Mouse (Mus musculus) forebrain, postnatal 0 days (tissue): Measurements from ENCODE around the gene Hoxc11. TPM values are rescaled to one million over a fixed set of nuclear protein-coding genes. Genes with fewer than 3 reads are reported as not detected.
A peak's percentile ranks its signal among the peaks of the same experiment; 100 is the strongest.

Source experiments
- ATAC-seq: fragments of 200-750 bp; cut with Nextera tagmentation; 2 replicates; pipeline ENCODE4 v1.8.0; 2017; ENCODE audit warnings: mild to moderate bottlenecking, moderate library complexity
- DNase-seq: peaks from one replicate; pipeline ENCODE4 v3.0.0-alpha.2; 2015
- H3K27ac ChIP-seq: fragments of 300-500 bp; sonication (generic); 2 replicates; pipeline ENCODE4 v1.5.1; 2014; ENCODE audit warnings: low read depth, mild to moderate bottlenecking, antibody characterized with exemption, low read length, moderate library complexity, mixed read lengths
- H3K27me3 ChIP-seq: fragments of 300-500 bp; sonication (generic); 2 replicates; pipeline ENCODE4 v1.6.1; 2014; ENCODE audit warnings: mild to moderate bottlenecking, low read length, mixed read lengths; ENCODE audit not compliant: insufficient read depth
- H3K36me3 ChIP-seq: fragments of 300-500 bp; sonication (generic); 2 replicates; pipeline ENCODE4 v1.6.1; 2014; ENCODE audit warnings: mild to moderate bottlenecking, moderate library complexity; ENCODE audit not compliant: insufficient read depth
- H3K4me1 ChIP-seq: fragments of 300-500 bp; sonication (generic); 2 replicates; pipeline ENCODE4 v1.6.1; 2014; ENCODE audit warnings: antibody characterized with exemption; ENCODE audit not compliant: insufficient read depth
- H3K4me2 ChIP-seq: fragments of 300-500 bp; sonication (generic); 2 replicates; pipeline ENCODE4 v1.6.1; 2014; ENCODE audit warnings: low read depth, mild to moderate bottlenecking, moderate library complexity
- H3K4me3 ChIP-seq: fragments of 300-500 bp; sonication (generic); 2 replicates; pipeline ENCODE4 v1.5.1; 2014; ENCODE audit warnings: low read depth, low read length, mixed read lengths
- H3K9ac ChIP-seq: fragments of 300-500 bp; sonication (generic); 2 replicates; pipeline ENCODE4 v1.6.1; 2014; ENCODE audit warnings: mild to moderate bottlenecking
- H3K9me3 ChIP-seq: fragments of 300-500 bp; sonication (generic); 2 replicates; pipeline ENCODE4 v1.6.1; 2016; ENCODE audit warnings: low read length
- CTCF ChIP-seq: sonication (generic); IDR thresholded peaks from 2 replicates; pipeline ENCODE4 v1.5.1; 2016; ENCODE audit warnings: antibody characterized with exemption, control low read depth, low read depth
- WGBS: fragments of 180-500 bp; shearing (Covaris S2); extraction: QIAGEN DNeasy Blood & Tissue Kit; methylation state at CpG from one replicate; pipeline ENCODE4 v1.1.7; 2014; 5-methylcytosine and 5-hydroxymethylcytosine counted together
- polyA plus RNA-seq: library from polyadenylated mRNA; unstranded; fragments of >200 nt; fragmentation: Nextera tagmentation; extraction: Ambion mirVana; gene quantifications from 2 replicates; pipeline ENCODE4 v1.2.1, GENCODE M21; 2015
- total RNA-seq: library from RNA; depleted of rRNA; stranded (reverse); fragments of >200 nt; gene quantifications from 2 replicates; pipeline ENCODE4 v1.2.3, GENCODE M21; 2014

Gene Hoxc11
- total and polyA plus RNA-seq, 2 experiments from 2014 or later, result not detected

- DNase-seq (no peak), ATAC-seq (no peak)
- Histone ChIP-seq H3K4me3 (no peak overlapping the region), H3K27me3 (peaks cover 96% of the 10 kb centered on the region), H3K27ac (no peak overlapping the region), H3K4me1 (no peaks in the 10 kb centered on the region), H3K36me3 (no peaks in the 10 kb centered on the region), H3K9ac (no peak overlapping the region), H3K9me3 (no peaks in the 10 kb centered on the region), H3K4me2 (no peak overlapping the region)
- WGBS, result under 1% methylated on average over 13 of the region's 13 CpGs
- TF ChIP-seq CTCF, result no peak
Measured at GRCm38 (mm10) chr15:102959663-102960191, 5.5 kb downstream of the Hoxc11 start.

- Histone ChIP-seq H3K4me3 (no peak overlapping the region), H3K27me3 (peaks cover 98% of the 10 kb centered on the region), H3K9me3 (no peaks in the 10 kb centered on the region), H3K9ac (no peak overlapping the region), H3K36me3 (no peaks in the 10 kb centered on the region), H3K27ac (no peak overlapping the region), H3K4me2 (no peak overlapping the region), H3K4me1 (no peaks in the 10 kb centered on the region)
- 5% methylated on average over 6 of the region's 6 CpGs for WGBS
- no peak for ATAC-seq
- no peak for DNase-seq
- TF ChIP-seq CTCF, result no peak
Measured at GRCm38 (mm10) chr15:102961728-102962127, 7.5 kb downstream of the Hoxc11 start.

GRCm38 (mm10) chr15:102962492-102962891 lies 8.3 kb downstream of the Hoxc11 start:
- TF ChIP-seq CTCF, result no peak
- H3K9ac ChIP-seq, result no peak overlapping the region
- peak; percentile 42 for DNase-seq
- no peak overlapping the region for H3K4me3 ChIP-seq
- H3K36me3 ChIP-seq, result no peaks in the 10 kb centered on the region
- H3K27ac ChIP-seq, result no peak overlapping the region
- peaks cover 98% of the 10 kb centered on the region for H3K27me3 ChIP-seq
- WGBS, result under 1% methylated on average over 13 of the region's 13 CpGs
- no peaks in the 10 kb centered on the region for H3K4me1 ChIP-seq
- ATAC-seq, result no peak
- H3K9me3 ChIP-seq, result no peaks in the 10 kb centered on the region
- no peak overlapping the region for H3K4me2 ChIP-seq

GRCm38 (mm10) chr15:102963259-102963658 lies 9.0 kb downstream of the Hoxc11 start:
- H3K27ac ChIP-seq, result no peak overlapping the region
- H3K4me3 ChIP-seq, result no peak overlapping the region
- H3K4me1 ChIP-seq, result no peaks in the 10 kb centered on the region
- no peak overlapping the region for H3K4me2 ChIP-seq
- no peak overlapping the region for H3K9ac ChIP-seq
- peaks cover 96% of the 10 kb centered on the region for H3K27me3 ChIP-seq
- ATAC-seq (no peak), DNase-seq (no peak)
- no peaks in the 10 kb centered on the region for H3K9me3 ChIP-seq
- whole genome bisulfite sequencing, result 1% methylated on average over 8 of the region's 8 CpGs
- no peaks in the 10 kb centered on the region for H3K36me3 ChIP-seq
- TF ChIP-seq CTCF, result no peak

GRCm38 (mm10) chr15:102963671-102964640 lies 9.7 kb downstream of the Hoxc11 start:
- H3K4me1 ChIP-seq, result no peaks in the 10 kb centered on the region
- H3K27me3 ChIP-seq, result peaks cover 96% of the 10 kb centered on the region
- no peak overlapping the region for H3K9ac ChIP-seq
- H3K4me2 ChIP-seq, result no peak overlapping the region
- DNase-seq, result peak; percentile 55
- H3K27ac ChIP-seq, result no peak overlapping the region
- TF ChIP-seq CTCF, result no peak
- H3K9me3 ChIP-seq, result no peaks in the 10 kb centered on the region
- H3K36me3 ChIP-seq, result no peaks in the 10 kb centered on the region
- H3K4me3 ChIP-seq, result no peak overlapping the region
- ATAC-seq, result no peak
- WGBS, result 2% methylated on average over 28 of the region's 28 CpGs

GRCm38 (mm10) chr15:102965003-102965891 lies 11.0 kb downstream of the Hoxc11 start:
- no peak overlapping the region for H3K9ac ChIP-seq
- DNase-seq (no peak), ATAC-seq (no peak)

More at GRCm38 (mm10) chr15:102965003-102965891, 11.0 kb downstream of the Hoxc11 start:
- Histone ChIP-seq H3K27ac (no peak overlapping the region), H3K4me2 (no peak overlapping the region), H3K9me3 (no peaks in the 10 kb centered on the region), H3K36me3 (no peaks in the 10 kb centered on the region), H3K4me3 (no peak overlapping the region), H3K27me3 (peaks cover 96% of the 10 kb centered on the region), H3K4me1 (no peaks in the 10 kb centered on the region)
- no peak for TF ChIP-seq CTCF
- WGBS, result 4% methylated on average over 26 of the region's 26 CpGs
